Mouse (Mus musculus): ENCODE measurements around the gene Zfp503. TPM values are rescaled to one million over a fixed set of nuclear protein-coding genes. Genes with fewer than 3 reads are reported as not detected.

Zfp503 gene
- polyA plus RNA-seq, 1 experiment from 2014 or later = 46.5 TPM

GRCm38 (mm10) chr14:21986733-21987659, 2.4 kb downstream of the Zfp503 start:
- ATAC-seq (peak; percentile 4), DNase-seq (ENCODE audit: low read depth, low spot score) (no peak)
- in situ Hi-C loops (cut with MboI; ENCODE audit: low pct_unique_long_range_greater_than_20kb) = loop anchor here (10.0 kb wide), 3 partner anchors 458 to 898 kb away; no protein-coding TSS in a partner anchor
- POLR2A ChIA-PET = interaction anchor here (0.8 to 2.2 kb wide), 6 partner anchors 9 to 1448 kb away, joined by 3 to 7 read pairs (median 4); no protein-coding TSS in a partner anchor
- CTCF ChIA-PET = interaction anchor here (1.1 to 4.0 kb wide), 4 partner anchors 10 to 794 kb away, joined by 3 to 21 read pairs (median 3); no protein-coding TSS in a partner anchor
- no peaks in the 10 kb centered on the region for H3K27me3 ChIP-seq
- TF ChIP-seq CTCF (IDR thresholded peaks at IDR 0.05) = no peak

- no peaks in the 10 kb centered on the region for H3K27me3 ChIP-seq
- ATAC-seq (no peak), DNase-seq (ENCODE audit: low read depth, low spot score) (no peak)
- POLR2A ChIA-PET = interaction anchor here (1.1 to 2.2 kb wide), 4 partner anchors 7 to 821 kb away, joined by 3 to 7 read pairs (median 6); no protein-coding TSS in a partner anchor
- CTCF ChIA-PET = interaction anchor here (1.3 to 4.0 kb wide), 2 partner anchors 591 to 795 kb away, joined by 4 to 21 read pairs; no protein-coding TSS in a partner anchor
- TF ChIP-seq CTCF (IDR thresholded peaks at IDR 0.05) = no peak
- in situ Hi-C loops (cut with MboI; ENCODE audit: low pct_unique_long_range_greater_than_20kb) = loop anchor here (10.0 kb wide), 3 partner anchors 459 to 899 kb away; no protein-coding TSS in a partner anchor
Observed at GRCm38 (mm10) chr14:21985981-21986732, 3.2 kb downstream of the Zfp503 start.

GRCm38 (mm10) chr14:21985426-21985931, 3.9 kb downstream of the Zfp503 start:
- in situ Hi-C loops (cut with MboI; ENCODE audit: low pct_unique_long_range_greater_than_20kb) = loop anchor here (10.0 kb wide), 3 partner anchors 459 to 899 kb away; no protein-coding TSS in a partner anchor
- ATAC-seq = no peak
- DNase-seq (ENCODE audit: low read depth, low spot score) = no peak
- CTCF ChIA-PET = interaction anchor here (1.3 to 4.0 kb wide), 2 partner anchors 592 to 796 kb away, joined by 4 to 21 read pairs; no protein-coding TSS in a partner anchor
- no peaks in the 10 kb centered on the region for H3K27me3 ChIP-seq
- POLR2A ChIA-PET = interaction anchor here (1.1 to 2.2 kb wide), 4 partner anchors 8 to 822 kb away, joined by 3 to 7 read pairs (median 6); no protein-coding TSS in a partner anchor
- TF ChIP-seq CTCF (IDR thresholded peaks at IDR 0.05) = no peak

- DNase-seq (ENCODE audit: low read depth, low spot score) = no peak
- CTCF ChIA-PET = interaction anchor here (1.3 to 4.0 kb wide), 2 partner anchors 592 to 796 kb away, joined by 4 to 21 read pairs; no protein-coding TSS in a partner anchor
- in situ Hi-C loops (cut with MboI; ENCODE audit: low pct_unique_long_range_greater_than_20kb) = loop anchor here (5.0 to 10.0 kb wide), 4 partner anchors 460 to 900 kb away; no protein-coding TSS in a partner anchor
Observed at GRCm38 (mm10) chr14:21984757-21985425, 4.5 kb downstream of the Zfp503 start.

GRCm38 (mm10) chr14:21983950-21984730, 5.3 kb downstream of the Zfp503 start:
- CTCF ChIA-PET = no interaction called here
- no peaks in the 10 kb centered on the region for H3K27me3 ChIP-seq
- POLR2A ChIA-PET = interaction anchor here (3.8 kb wide), 1 partner anchor 9 kb away, joined by 28 read pairs; no protein-coding TSS in a partner anchor
- no peak for TF ChIP-seq CTCF (IDR thresholded peaks at IDR 0.05)
- in situ Hi-C loops (cut with MboI; ENCODE audit: low pct_unique_long_range_greater_than_20kb) = loop anchor here (5.0 to 10.0 kb wide), 4 partner anchors 461 to 901 kb away; no protein-coding TSS in a partner anchor
- ATAC-seq (no peak), DNase-seq (ENCODE audit: low read depth, low spot score) (no peak)

More at GRCm38 (mm10) chr14:21984757-21985425, 4.5 kb downstream of the Zfp503 start:
- POLR2A ChIA-PET = interaction anchor here (1.1 to 3.8 kb wide), 4 partner anchors 8 to 823 kb away, joined by 3 to 28 read pairs (median 6); no protein-coding TSS in a partner anchor
- TF ChIP-seq CTCF (IDR thresholded peaks at IDR 0.05) = no peak
- ATAC-seq = no peak
- no peaks in the 10 kb centered on the region for H3K27me3 ChIP-seq

GRCm38 (mm10) chr14:21983311-21983949, 6.0 kb downstream of the Zfp503 start:
- ChIA-PET POLR2A (interaction anchor here (3.8 kb wide), 1 partner anchor 9 kb away, joined by 28 read pairs; no protein-coding TSS in a partner anchor), CTCF (interaction anchor here (1.9 kb wide), 1 partner anchor 9 kb away, joined by 8 read pairs; no protein-coding TSS in a partner anchor)
- in situ Hi-C loops (cut with MboI; ENCODE audit: low pct_unique_long_range_greater_than_20kb) = loop anchor here (5.0 to 10.0 kb wide), 4 partner anchors 461 to 901 kb away; no protein-coding TSS in a partner anchor
- no peaks in the 10 kb centered on the region for H3K27me3 ChIP-seq
- TF ChIP-seq CTCF (IDR thresholded peaks at IDR 0.05) = no peak
- no peak for ATAC-seq
- DNase-seq (ENCODE audit: low read depth, low spot score) = no peak

- ATAC-seq = no peak
- POLR2A ChIA-PET = interaction anchor here (0.7 to 3.8 kb wide), 3 partner anchors 10 to 509 kb away, joined by 4 to 28 read pairs (median 6); no protein-coding TSS in a partner anchor
- no peaks in the 10 kb centered on the region for H3K27me3 ChIP-seq
- in situ Hi-C loops (cut with MboI; ENCODE audit: low pct_unique_long_range_greater_than_20kb) = loop anchor here (5.0 to 10.0 kb wide), 4 partner anchors 462 to 902 kb away; no protein-coding TSS in a partner anchor
- CTCF ChIA-PET = interaction anchor here (1.9 kb wide), 1 partner anchor 10 kb away, joined by 8 read pairs; no protein-coding TSS in a partner anchor
- no peak for TF ChIP-seq CTCF (IDR thresholded peaks at IDR 0.05)
- no peak for DNase-seq (ENCODE audit: low read depth, low spot score)
Observed at GRCm38 (mm10) chr14:21982592-21983310, 6.7 kb downstream of the Zfp503 start.
